Mouse (Mus musculus) retina, postnatal 1 day (tissue): Measurements from ENCODE around the gene Dcdc2b.

Source experiments
- DNase-seq: peaks from one replicate; pipeline ENCODE4 v3.0.0-alpha.2; 2012

Gene Dcdc2b

DNA sequence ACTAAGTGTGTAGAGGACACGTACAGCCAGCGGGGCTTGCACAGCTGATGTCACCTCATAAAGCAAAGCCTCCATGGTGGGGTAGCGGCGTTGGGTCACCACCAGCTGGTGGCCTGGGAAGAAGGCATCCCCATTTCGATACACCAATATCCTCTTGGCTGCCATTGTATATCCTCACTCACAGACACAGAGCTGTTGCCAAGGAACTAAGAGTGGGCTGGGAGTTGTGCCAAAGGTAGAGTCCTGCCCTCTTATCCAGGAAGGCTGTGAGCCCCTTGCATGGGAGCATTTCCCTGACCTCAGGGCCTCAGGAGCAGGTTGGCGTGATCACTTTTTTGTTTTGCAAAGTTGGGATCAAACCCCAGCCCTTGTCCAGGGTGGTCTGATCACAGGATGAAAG, at the start of gene Dcdc2b:
TSS of gene Dcdc2b (minus strand) at position 165 of the 400 bp plus-strand sequence.
- no peak for DNase-seq

DNA sequence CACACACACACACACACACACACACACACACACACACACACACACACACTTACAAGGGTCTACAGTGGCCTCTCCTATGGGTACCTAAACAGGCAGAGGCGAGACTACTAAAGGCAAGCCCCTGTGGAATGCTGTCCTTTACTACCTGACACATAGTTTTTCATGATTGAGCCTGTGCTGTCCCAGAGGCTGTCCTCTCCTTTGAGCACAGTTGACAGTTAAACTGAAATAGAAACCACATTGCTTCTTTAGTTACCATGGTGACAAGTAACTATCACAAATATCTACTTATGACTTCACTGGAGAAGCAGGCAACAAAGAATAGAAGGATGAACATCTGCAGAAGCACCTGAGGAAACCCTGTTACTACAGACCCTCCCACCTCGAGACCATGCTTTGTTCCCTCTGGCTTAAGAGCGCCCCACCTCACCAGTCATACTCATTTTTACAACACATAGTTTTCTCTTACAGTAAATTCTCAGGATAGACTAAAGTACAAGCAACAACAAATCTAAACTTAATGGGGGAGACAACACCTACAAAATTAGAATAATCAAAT, 48.3 kb upstream of the Dcdc2b start:
- DNase-seq: no peak

DNA sequence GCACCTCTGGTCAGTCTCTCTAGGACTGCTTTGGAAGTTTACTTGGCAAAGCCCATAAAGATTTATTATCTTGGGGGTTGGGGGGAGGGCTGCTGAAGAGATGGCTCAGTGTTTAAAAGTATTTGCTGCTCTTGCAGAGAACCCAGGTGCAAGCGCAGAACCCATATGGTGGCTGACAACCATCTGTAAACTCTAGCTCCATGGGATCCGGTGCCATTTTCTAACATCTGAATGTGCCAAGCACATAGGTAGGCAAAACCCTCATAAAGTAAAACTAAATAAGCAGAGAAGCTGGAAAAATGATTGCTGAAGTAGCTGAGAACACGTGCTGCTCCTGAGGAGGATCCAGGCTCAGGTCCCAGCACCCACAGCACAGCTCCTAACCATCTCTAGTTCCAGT, 47.5 kb upstream of the Dcdc2b start:
- DNase-seq: no peak

DNA sequence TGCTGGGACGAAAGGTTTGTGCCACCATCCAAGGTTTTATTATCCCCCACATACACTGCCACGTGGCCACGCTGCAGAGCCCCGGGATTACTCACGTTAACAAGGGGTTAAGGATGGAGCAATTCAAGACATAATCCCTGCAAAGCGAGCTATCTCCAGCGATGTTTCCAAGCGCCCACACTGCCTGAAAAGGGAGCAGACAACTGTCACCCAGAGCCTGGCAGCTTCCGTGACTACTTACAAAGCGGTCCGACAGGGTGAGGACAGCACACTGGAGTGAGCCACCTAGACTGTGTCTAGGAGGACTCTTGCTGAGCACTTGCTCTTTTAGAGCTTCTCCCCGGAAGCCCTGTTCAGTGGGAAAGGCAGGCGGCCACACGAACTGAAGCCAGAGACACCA, 40.7 kb upstream of the Dcdc2b start:
- no peak for DNase-seq

DNA sequence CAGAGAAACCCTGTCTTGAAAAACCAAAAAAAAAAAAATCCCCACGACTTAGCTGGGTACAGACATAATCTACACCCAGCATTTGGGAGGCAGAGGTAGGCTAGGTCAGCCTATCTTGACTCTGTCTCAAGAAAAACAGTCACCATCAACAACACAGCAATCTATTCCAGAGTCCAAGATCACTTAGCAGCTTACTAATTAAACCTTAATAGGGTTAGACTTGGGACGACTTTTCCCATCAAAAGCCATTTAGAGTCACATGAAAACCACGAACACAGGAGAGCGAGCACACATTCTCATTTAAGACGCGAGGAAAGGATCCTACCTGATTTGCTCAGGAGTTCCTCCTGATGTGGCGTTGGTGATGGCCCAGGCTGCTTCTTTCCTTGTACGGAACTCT, 36.3 kb upstream of the Dcdc2b start:
- DNase-seq: no peak

DNA sequence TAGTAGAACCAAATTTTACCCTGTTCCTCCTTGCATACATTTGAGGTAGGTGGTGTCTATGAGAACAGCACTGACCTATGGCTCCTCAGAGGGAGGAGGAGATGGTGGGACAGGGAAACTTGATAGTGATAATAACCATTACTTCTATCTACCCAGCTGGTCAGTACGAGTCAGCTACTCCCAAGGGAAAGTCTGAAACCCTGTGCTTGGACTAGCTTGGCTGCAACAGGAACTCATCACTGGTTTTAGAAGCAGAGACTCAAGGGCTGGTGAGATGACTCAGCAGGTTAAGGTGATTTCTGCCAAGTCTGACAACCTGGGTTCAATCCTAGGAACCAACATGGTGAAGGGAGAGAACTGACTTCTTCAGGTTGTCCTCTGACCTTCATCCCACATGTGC, 34.6 kb upstream of the Dcdc2b start:
- no peak for DNase-seq

DNA sequence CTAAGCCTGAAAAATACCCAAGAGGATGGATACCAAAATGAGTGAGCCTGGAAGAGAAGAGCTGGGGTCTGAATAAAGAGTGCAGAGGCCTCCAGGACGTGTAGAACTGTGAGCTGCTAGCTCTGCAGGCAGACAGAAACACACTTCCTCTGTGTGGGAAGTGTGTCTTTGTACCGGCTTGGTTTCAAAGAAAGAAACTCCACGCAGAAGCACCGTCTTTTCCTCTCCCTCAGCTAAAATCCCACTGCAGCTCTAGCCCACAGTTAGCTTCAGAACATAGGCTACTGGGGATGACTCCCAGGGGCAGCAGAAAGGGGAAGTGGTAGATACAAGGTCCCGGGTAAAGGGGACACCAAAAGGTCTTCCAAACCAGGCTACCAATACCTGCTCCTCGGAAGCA, 31.1 kb upstream of the Dcdc2b start:
- DNase-seq: no peak

DNA sequence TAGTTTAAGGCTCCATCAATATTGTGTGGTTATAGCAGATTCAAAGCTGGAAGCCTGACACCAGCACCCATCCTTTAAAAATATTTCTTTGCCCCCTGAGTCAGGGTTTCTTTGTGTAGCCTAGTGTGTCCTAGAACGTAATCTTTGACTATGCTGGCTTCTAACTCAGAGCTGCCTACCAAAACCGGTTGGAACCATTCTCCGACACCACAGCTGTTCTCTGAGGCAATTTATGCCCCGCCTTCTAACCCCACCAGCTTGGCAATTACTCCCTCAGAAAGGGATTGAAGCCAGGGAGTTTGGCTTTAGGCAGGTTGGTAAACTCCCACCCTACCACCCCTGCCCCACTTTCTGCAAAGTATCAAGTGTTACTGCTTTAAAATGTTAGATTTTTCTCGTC, 27.7 kb upstream of the Dcdc2b start:
- DNase-seq: no peak

DNA sequence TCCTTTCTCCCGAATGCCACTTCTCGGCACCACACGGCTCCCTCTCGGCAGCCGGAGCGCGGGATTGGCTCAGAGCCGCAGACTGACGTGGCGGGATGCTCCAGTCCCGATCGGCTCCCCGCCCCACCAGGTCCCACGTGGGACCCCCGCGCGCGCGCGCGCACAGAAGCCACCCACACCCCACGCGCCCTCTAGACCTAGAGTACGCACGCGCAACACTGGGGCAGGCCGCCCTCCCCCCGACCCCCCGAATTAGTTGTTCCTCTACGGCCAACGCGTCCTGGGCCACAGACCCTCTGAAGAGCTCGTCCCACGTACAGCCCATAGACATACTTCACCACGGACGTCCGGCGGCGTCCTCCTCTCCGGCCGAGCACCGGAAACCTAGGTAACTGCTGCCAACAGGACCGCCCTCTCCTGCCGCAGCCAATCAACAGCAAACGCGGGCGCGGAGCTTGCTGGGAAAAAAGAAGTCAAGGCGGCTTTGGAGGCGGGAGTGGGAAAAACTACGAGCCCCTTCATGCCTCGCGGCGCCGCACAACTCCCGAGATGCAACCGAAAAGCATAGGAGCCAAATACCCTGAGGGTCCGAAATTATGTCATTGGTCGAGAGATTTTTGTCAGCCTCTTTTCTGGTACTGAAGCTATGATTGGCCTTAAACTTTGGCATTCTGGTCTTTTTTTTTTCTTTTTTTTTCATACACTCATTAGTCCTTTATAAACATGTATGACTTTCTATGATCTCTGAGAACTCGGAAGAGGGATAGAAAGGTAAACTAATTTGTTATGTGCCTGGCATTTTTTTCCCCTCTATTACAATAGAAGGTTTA, 26.8 kb upstream of the Dcdc2b start, which contains the start of gene Txlna:
TSS of gene Txlna (minus strand) at position 428 of the 830 bp plus-strand sequence.
- peak; percentile 99 for DNase-seq

DNA sequence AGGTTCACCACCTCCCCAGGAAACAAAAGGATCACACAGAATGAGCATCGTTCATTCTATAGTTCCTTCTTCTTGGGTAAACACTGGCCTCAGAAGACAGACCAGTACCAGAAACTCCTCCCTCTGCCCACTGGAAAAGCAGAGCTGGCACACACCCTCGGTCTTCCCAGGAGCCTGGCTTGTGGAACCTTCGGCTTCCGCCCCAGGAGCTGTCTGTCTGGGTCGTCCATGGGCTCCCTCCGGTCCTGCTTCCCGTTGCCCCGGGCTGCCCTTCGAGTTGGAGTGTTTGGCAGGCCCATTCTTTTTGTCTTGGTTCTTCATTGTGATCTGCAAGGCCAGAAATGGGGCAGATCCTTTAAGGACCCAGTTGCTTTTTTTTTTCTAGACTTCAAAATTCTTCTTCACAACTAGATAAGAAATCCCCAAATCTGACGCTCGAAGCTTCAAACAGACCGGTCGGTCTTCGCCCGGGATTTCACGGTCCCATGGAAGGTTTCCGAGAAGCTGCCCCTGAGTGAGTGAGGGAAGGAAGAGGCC, 26.1 kb upstream of the Dcdc2b start:
- DNase-seq: no peak

DNA sequence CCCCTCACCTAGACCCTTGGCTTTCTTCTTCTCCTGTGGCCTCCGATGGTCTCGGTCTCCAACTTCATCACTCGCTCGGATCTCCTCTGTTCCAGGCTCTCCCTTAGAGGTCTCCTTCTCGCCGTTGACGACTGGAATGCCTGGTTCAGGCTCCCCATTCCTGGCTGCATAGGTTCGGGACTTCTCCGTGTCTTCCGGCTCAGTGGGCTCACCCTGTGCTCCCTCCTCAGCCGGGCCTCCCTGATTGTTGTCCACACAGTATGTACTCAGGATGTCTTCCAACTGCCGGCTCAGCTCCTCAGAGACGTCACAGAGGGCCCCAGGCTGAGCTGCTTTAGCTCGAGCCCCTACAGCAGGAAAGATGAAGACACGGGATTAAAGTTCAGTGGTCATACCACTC, 25.2 kb upstream of the Dcdc2b start:
- DNase-seq: no peak

DNA sequence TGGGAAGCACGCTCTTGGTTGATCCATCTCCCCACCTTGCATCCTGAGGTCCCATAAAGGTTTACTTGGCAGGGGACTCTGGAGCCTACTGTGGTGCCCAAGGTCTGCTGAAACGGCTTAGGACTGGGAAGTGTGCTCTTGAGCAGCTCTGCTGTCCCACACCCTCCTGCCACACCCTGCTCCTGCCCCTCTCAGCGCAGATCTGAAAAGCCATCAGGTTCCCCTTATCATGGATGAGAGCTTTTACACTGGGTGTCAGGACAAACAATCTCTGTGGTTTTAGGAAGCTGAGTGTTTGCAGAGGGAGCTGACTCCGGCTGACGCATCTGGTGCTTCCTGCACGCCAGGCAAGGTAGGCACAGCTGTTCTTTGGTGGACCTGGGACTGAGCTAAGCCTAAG, 19.8 kb upstream of the Dcdc2b start:
- no peak for DNase-seq

DNA sequence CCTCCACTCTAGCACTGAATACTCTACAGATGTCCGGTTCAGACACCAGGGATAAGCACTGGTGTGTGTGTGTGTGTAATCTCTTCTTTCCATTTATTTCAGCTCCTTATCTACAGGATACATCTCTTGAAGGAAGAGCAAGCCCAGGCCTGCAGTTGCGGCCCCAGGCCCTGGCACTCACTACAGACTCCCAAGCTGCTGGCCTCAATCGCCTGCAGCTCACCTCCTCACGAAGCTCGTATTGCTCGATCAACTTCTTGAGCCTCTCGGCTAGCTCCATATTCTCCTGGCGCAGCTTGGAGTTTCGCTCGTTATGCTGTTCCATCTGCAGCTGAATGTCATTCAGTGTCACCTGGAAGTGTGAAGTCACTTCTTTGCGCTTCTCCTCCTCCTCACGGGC, 17.8 kb upstream of the Dcdc2b start:
- no peak for DNase-seq

DNA sequence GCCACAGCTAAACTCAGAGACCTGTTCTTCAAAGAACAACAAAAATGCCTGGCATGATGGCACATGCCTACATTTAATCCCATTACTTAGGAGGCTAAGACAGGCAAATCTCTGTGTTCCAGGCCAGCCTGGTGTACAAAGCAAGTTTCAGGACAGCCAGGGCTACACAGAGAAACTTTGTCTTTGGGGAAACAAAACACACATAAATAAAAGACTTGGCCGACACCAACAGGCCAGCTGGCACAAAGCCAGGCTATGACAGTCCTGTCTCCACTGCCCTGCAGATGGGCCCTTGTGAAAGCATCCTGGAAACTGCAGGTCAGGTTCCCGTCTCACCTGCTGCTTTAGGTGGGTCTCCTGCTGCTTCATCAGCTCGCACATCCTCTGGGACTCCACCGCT, 16.9 kb upstream of the Dcdc2b start:
- no peak for DNase-seq

DNA sequence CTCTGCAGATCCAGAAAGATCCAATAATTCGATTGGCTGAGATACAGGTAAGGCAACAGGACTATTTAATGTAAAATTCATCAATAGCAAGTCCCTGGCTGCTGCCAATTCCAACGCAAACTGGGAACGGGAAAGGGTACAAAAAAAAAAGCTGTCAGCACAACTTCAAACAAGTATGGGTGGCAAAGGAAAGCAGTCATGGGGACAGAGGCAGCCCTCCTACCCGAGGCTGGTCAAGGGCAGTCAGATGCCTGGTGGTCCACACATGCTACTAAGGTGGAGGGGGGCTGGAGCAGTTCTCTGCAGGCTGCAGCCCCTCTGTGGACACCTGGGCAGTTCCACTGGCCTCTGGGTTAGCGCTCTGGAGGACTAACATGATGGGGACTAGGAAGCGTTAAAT, 12.0 kb upstream of the Dcdc2b start:
- no peak for DNase-seq

DNA sequence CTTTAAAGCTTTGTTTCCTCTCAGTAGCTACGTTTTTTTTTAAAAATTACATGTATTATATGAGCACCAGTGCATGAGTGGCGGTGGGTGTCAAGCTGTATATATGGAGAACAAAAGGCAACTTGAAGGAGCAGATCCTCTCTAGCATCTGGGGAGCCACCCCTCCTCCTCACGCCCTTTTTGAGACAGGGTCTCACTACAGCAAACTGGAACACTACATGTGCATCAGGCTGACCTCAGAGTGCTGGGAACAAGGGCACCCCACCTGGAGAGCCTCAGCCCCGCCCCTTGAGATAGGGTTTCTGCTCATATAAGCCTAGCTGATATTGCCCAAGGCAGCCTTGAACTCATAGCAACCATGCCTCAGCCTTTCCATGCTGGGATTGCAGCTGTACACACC, 11.4 kb upstream of the Dcdc2b start:
- no peak for DNase-seq

DNA sequence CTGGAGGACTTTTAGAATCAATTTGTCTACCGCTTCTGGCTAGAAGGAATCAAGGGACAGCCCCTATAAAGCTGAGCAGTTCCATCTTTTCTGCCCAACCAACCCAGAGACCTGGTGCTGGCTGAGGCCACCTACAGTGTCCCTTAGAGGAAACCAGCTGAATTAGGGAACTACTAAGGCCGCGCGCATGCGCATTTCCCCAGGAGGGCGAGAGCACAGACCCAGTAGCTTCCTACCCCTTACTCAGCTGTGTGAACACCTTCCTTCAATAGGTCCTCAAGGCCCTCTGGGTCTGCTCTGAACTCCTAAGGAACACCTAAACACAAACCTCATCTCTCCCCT, 10.9 kb upstream of the Dcdc2b start:
- DNase-seq: peak; percentile 82

DNA sequence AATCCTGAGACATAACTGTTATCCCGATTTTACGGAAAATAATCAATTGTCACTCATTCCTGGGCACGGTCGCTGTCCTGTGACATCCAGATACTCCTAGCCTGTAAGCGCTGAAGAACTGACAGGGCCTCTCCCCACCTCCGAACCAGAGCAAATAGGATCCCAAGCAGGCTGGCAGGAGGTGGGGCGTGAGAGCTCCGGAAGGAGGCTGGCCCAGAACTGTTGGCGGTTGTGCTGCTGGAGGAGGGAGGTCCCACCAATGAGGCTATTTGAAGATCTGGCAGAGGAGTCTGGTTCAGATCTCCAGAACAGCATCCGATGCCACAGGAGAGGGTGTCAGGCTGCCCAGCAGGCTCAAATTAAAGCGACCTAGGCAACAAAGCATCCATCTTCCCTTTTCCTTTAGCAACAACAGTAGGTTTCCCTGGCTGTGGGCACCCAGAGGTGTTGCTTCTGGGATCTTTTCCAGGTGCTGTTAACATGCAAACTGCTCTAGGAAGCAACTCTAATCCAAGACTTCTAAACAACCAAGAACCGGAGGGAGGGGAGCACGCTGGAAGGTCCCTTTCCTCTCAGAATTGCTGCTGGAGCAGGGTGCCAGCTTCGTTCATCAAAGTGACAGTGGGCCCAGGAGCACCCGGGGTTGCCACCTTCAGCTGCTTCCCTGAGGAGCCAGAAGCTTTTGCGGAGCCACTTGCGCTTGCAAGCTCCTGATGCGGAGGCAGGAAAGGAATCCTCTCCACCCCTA, 10.4 kb upstream of the Dcdc2b start:
- DNase-seq: peak; percentile 94

DNA sequence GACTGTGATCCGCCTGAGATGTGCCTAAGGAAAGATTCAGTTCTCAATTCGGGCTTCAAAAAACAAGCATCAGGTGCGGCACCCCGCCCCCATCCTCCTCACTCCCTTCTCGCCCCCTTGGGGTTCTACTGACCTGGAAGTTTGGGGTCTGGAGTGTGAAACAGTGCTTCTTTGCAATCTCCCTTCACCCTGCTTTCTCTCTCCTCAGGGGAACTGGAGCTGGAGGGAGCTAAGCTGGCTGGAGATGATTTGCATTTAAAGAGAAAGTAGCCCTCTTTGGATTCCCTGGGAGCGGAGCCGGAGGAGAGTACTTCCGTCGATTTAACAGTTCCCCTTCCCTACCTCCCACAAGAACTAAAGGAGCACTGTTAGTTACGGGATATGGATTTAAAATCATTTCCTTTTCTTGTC, 9.6 kb upstream of the Dcdc2b start, which contains the start of gene Ccdc28b:
TSS of gene Ccdc28b (minus strand) at position 267 of the 411 bp plus-strand sequence.
- DNase-seq: peak; percentile 78

DNA sequence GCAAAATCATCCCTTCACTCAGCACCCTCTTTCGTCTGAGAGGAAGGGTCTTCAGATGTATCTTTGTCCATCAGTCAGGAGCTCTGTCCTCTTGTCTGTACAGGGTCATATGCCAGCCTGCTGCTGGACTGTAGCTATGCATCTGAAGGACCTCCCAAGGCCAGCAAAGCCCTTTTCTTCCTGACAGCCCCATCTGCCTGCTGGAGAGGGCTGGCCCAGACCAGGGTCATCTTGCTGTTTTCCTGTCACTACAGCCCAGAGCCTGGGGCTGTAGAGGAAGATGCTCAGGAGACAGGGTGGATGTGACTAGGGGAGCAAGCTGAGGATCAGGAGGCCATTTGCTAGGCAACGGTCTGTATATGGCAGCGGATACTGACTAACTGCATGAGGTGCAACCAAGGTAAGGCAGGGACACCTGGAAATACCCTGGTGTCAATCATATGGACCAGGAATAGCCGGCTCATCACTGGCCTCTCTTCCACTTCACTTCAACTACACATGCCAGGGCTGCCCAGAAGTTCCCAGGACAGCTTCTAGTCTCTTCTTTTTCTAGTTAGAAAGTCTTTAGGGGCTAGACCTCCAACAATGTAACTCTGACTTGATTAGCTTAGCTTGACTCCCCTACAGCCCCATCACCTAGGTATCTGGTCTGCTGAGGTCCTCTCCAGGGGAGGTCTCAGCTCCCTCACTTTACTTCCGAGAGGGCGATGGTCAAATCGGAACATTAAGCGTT, 8.9 kb upstream of the Dcdc2b start:
- no peak for DNase-seq

DNA sequence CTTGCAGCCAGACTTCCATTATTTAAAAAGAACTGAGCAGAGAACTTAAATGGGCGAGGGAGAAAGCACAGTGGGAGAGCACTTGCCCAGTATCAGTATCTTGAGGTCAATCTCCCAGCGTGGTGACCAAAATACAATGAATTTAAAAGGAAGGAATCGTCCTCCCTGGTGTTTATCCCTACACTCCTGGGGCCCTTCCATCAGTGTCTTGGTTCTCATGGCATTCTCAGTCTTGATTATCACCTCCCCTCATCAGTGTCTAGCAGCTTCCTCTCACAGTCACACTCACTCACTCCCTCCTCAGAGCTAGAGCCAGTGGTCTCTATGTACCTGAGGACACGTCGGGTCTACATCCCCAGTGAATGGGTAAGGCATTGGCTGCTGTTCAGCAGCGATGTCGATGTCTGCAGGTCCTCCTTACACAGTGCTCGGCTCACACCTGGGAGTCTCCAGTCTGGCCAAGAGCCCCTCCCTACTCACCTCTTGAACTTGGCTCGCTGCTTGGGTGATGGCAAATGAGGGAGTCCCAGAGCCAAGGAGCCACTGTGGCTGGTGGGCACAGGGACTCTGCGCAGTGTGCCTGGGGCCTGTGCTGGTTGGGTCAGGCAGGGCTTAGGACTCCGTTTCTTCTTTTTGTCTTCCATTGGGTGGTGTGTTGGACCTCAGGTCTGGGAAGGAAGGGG, 8.2 kb upstream of the Dcdc2b start:
- DNase-seq: no peak

DNA sequence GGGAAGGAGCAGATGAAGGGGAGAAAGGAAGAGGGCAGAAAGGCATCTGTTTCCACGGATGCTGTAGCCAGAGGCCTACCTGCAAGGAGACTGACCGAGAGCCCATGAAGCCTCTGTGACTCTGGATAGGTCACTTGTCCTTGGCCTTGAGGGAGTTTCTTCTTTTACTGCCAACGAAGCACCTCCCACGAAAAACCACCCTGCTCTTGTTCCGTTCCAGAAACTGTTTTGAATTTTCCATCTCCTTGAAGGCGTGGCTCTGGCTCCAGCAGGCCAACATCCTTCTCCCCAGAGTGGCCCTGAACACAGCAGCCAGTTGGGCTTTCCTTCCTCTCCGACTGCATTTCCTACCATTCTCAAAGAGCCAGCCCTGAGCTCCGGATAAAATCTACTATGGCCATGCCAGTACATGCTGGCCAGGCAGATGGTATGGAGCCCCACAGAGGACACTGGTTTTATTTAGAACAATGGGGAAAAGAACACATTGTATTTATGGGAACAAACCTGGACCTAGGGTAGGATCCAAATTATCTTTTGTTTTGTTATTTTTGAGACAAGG, 7.3 kb upstream of the Dcdc2b start:
- DNase-seq: no peak
